Mouse (Mus musculus) heart, adult 8-10 months (tissue): ENCODE data around the gene Gm13030. TPM values are rescaled to one million over a fixed set of nuclear protein-coding genes. Genes with fewer than 3 reads are reported as not detected.
A peak's percentile ranks its signal among the peaks of the same experiment; 100 is the strongest.
"Not testable (repeated sequence)": the region's sequence is repeated elsewhere in the genome, so short reads cannot be mapped to it uniquely, and the experiment has no call there.

ENCODE experiments used
- DNase-seq: peaks from one replicate; pipeline ENCODE4 v3.0.0; 2022; ENCODE audit warnings: low spot score
- total RNA-seq, 4 experiments: library from RNA; stranded (reverse); gene quantifications; 2 replicates each; pipeline ENCODE4 v1.2.4; 2022

Gm13030 gene
- total RNA-seq, 4 experiments from 2014 or later, result not detected

DNA sequence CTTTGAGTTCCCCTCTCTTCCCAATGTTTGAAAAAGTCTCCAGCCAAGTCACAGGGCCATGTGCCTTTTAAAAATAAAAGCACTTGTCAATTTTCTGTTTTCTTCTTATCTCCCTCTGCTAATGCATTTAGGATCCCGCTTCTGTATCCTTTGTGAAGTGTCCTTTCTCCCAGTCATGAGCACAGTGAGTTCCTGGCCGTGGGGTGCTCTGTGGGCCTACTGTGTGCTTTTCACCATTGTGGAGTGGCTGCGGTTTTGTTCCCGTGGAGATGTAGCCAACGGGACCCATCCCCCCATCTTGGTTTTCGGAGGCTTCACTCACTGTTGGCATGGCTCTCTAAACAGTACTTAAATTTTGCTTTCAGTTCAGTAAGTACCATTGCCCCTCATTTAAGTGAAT lies 7.8 kb downstream of the Gm13030 start:
- DNase-seq, result no peak

DNA sequence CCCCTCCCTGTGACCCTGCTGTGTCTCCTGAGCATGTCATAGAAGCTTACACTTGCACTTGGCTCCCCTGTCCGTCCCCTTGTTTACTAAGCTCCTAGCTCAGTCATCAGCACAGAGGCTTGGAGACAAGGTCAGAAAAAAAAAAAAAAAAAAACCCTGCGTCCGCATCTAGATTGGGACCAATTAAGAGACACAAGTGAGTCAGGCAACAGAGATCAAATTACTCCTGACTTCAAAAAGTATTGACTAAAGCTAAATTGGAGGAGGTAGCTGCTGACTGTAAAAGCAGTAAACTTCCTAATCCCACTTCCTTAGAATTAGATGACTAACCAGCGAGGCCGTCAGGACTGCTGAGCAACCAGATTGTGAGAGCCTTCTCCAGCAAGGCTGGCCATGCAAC lies 8.7 kb downstream of the Gm13030 start:
- no peak for DNase-seq

DNA sequence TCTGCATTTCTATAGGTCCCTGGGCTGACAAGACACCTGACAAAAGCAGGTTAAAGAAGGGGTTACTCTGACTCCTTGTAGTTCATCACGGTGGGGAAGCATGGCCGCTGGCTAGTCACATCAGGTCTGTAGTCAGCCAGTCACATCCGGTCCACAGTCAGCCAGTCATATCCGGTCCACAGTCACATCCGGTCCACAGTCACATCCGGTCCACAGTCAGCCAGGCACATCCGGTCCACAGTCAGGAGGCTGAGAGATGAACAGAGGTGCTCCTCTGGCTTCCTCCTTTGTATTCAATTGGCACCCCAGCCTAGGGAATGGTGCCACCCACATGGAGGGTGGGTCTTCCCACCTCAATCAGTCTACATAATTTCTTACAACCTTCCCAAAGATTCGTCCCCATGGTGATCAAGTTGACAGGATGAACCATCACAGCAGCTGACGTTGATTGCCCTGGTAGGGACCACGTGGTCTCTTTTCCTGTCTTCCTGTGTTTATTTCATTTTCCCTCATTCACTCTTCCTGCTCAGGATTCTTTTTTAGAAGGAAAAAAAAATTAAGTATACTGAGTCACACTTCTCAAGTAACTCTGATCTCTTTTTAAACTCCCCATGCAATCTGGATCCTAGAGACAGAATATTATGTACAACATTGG lies 10.3 kb downstream of the Gm13030 start, which contains the start of gene Pla2g5:
Gene Pla2g5, minus strand, starts transcription at position 139 of the 655 bp plus-strand sequence.
- no peak for DNase-seq

DNA sequence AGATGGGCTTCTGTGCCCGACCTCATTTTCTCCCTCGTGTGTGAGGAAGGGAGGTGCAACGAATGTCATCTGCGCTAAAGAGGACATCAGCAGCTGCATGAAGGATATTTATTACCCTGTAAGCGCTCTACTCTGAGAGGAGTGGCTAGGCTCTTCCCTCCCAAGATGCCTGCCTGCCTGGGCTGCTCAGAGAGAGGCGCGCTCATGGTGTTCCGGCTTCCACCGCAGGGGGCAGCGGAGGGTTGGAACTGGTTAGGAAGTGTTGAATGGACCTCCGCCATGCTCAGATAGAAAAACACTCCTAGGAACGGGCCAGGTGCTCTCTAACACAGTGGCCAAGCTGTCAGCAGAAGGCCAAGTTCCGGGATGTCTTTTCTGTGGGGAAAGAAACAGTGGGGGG lies 14.0 kb downstream of the Gm13030 start:
- no peak for DNase-seq

DNA sequence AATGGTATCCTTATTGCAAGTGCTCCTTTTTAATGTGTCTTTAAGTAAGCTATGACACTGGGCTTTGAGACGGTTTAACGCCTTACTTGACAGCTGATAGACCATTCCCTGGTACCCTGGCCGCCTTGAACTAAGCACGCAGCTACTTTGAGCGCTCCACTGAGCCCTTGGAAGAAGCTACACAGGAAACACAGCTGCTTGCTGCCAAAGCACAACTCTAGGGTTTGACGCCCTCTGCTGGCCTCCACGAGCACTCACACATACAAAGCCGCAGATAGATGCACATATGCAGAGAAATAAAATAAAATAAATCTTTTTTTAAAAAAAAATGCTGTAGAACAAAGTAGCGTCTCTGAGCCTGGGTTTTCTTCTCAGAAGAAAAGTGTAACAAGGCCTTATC lies 14.5 kb downstream of the Gm13030 start:
- no peak for DNase-seq

DNA sequence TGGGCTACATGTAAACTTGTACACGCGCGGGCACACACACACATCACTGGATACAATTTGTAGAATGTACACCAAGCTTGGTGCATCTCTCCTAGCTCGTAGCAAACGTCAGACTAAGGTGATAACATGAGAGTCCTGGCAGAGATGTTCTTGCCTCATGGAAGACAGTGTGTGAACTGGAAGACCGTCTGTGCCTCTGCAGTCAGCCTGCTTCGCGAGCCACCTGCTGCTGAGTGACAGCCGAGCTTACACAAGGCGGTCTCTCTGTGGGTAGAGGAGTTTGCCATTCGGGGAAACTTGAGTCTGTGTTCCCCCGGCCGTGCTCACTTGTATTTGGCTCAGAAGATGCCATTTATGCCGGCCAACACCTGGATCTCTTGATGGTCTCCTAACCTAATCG lies 15.3 kb downstream of the Gm13030 start:
- no peak for DNase-seq

DNA sequence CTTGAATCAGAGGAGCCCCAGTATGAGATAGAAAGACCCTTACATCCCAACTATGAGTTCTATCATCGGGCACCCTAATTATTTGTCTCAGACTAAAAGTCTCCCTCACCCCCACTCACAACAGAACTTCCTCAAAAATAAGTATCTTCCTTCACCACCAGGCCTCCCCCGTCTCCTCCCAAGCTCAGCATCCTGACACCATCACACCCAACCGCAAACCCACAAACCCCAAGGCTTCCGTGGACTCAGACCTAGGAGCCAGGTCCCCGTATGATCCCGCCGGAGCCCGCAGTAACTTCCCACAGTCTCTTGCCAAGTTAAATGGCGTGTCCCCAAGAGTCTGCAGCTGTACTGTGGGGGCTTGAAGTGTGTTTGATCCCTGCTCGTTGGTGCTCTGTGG lies 16.2 kb downstream of the Gm13030 start:
- DNase-seq, result no peak

DNA sequence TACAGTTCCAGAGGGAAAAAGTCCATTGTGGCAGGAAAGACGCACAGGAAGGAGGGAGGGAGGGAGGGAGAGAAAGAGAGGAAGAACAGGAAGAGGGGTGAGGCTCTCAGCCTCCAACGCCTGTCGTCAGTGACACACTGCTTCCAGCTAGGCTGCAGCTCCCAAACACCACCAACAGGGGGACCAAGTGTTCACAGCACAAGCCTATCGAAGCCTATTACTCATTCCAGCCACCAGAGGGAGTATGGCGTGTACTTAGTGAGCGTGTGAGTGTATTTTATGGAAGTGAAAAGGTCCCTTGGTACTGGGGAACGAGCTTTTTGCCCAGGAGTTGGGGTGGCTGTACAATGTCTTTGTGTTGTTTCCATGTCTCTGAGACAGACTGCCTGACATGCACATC lies 17.3 kb downstream of the Gm13030 start:
- DNase-seq, result no peak

DNA sequence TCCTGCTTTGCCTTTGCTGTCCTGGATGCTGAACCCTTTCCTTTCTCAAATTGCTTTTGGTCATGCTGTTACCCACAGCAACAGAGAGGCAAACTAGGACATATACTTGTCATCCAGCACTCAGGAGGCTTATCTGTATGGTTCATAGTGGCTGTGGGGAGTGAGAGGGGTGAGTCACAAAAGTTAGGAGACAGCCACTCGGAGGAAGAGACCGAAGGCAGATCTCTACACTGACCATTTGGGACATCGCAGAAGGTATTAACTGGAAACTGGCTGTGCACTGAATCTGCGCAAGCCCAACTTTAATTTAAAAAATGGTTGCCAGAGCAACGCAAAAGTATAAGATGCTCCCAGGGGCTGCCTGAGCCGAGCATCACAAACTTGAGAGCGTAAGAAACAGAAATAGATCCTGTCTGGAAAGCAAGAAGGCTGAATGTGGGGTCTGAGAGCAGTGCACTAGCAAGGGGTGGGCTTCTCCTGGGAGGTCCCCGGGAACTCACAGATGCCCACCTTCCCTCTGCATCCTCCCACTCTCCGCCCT lies 18.6 kb downstream of the Gm13030 start:
- DNase-seq, result no peak

DNA sequence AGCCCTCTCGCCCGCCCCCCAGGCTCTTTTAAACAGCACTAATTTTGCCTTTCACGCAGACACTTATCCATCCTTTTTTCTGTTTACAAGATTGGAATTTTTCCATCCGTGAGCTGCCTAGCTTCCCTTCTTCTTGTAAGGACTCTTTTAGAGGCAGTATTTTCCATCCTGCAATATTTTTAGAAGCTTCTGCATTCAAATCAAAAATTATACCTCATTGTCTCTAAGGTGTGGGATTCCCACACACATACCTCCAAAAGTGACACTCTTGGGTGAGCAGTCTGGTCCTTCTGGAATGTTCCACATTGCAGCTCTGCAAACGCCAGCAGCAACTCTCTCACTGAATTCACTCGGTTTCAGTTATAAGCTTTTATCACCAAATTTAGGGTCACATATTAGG lies 20.8 kb downstream of the Gm13030 start:
- DNase-seq, result no peak

DNA sequence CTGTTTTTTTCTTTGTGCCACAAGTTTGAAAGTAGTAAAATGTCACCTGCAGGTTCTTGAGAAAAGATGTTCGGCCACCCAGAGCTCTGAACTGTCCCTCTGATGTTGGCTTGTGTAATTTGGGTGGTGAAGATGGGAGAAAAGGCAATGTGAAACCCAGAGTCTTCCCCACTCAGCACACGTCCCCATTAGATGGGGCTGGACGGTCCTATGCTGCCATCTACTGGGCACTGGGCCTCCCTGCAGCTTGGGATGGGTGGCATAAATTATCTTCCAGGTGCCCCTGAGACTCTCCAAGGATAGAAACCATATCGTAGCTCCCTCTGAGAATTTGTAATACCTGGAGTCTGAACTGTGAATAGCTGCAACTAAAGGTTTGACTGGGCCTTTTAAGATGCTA lies 22.3 kb downstream of the Gm13030 start:
- DNase-seq, result peak; percentile 56

DNA sequence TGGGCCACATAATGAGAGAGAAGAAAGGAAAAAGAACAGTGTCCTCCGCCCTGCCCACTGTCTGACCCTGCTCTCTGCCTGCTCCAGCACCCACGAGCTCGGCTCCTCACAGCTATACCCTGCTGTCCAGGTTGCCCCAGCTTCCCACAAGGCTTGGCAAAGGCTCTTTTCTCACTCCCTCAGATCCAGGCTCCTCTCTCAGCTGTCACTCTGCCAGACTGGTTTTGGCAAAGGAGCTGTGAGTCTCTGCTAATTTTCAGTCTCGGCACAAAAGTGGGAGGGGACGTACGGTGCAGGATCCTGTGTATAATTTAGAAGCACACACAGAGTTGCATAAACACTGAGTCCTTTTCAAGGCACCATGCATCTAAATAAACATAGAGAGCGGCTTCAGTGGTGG lies 32.4 kb downstream of the Gm13030 start:
- DNase-seq, result no peak

DNA sequence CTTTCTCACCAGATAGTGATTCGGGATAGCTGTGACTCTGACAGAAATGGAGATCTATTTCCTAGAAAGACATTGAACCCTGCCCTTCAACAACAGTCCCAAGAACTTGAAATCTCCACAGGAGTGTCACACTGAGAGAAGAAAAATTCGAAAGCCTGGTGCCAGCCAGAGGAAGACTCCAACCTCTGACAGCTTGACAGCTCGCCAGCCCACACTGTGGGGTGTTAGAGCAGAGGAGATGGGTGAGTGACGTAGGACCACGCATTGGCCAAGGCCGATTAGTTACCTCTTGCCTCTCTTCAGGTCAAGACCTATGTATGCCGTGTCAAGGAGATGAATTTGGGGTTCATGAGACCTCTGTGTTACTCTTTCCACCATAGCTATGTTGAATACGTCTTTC lies 33.0 kb downstream of the Gm13030 start:
- DNase-seq, result no peak

DNA sequence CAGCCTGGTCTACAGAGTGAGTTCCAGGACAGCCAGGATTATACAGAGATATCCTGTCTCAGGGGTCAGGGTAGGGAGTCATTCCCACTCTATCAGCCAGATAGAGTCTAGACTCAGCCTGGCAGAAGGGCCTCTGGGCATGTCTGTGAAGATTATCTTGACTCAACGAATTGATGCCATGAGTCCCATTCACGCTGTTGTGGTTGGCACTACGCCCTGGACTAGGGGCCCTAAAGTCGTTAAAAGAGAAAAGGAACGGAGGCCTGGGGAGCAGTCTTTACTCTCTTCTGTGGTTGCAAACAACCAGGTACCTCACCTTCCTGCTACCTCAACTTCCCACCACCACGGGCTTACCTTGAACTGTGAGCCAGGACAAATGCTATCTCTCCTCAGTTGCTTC lies 34.0 kb downstream of the Gm13030 start:
- DNase-seq, result no peak

DNA sequence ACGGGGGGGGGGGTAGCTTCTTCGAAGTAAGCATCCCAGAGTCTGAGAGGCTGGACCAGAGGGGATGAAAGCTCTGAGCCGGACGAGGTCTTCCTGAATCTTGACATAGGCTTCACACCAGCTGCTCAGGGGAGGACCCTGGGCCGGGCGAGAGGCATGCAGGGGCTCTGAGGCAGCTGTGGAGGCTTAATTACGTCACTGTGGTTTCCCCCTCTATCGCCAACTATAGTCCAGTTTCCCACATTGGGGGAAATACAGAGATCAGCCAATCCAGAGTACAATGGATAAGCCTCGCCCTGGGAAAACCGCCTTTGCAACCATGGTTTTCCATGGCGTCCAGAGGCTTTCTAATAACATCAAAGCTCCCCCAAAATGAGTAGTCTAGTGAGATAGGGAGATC lies 46.6 kb downstream of the Gm13030 start:
- no peak for DNase-seq

DNA sequence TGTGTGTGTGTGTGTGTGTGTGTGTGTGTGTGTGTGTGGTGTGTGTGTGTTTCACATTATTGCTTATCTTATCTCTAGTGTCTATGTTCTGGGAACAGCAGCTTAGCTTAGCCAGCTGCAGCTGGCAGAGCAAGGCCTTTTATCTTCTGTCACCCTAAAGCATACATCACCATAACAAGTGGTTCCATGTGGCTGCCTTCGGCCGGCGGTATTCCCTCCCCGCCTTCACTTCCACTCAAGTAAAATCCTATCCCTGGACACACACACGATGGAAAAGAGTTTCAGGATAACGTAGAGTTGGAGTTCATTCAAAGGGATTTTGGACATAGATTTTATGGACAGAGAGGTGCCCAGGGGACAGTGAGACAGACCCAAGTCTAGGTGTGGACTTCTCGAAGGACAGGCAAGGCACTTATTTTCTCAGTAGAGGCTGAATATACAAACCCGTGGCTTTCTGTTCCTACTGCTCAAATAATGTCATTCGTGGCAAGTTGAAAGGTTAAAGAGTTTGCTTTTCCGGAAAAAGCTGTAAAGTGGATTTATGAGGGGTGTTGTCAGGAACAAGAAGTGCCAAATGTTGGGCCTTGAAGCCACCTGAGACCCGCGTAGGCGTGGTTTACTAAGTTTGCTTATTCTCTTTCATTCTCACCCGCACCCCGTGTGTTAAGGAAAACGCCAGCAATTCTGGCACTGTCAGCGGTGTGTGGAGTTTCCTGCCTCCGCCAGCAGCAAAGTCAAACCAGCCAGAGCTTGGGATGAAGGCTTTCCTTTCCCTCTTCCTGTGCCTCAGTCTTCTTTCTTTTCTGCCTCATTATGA lies 47.8 kb downstream of the Gm13030 start:
- DNase-seq, result no peak

DNA sequence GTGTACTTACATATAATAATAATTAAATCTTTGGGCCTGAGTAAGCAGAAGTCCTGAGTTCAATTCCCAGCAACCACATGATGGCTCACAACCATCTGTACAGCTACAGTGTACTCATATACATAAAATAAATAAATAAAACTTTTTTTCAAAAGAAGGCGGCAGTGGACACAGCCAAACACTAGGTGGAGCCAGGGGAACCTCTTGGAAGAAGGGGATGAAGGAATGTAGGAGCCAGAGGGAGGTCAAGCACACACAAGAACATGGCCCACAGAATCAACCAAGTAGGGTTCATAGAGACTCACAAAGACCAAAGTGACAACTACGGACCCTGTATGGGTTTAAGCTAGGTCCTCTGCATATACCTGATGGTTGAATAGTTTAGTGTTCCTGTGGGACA lies 49.1 kb downstream of the Gm13030 start:
- DNase-seq, result no peak

DNA sequence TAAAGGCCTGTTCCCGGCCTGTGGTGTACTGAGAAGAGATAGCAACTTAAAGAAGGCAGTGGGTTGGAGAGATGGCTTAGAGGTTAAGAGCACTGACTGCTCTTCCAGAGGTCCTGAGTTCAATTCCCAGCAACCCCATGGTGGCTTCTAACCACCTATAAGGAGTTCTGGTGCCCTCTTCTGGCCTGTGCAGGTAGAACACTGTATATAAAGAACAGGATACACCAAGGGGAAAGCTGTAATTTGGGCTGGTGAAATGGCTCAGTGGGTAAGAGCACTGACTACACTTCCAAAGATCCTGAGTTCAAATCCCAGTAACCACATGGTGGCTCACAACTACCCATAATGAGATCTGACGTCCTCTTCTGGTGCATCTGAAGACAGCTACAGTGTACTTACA lies 49.6 kb downstream of the Gm13030 start:
- not testable (repeated sequence) for DNase-seq

DNA sequence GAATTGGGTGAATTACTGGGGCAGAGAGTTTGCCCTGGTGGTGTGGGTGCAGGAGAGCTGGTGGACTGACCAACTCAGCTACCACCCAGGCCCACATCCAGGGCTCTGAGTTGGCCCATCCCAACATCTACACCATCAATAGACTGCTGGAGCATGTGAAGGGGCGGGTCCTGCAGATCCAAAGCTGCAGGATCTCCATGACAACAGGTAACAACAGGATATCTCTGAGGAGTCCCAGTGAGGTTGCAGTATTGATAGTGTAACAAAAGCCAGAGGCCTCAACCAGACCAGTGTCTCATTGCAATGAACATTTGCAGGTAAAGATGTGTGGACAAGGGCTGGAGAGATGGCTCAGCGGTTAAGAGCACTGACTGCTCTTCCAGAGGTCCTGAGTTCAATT lies 52.7 kb downstream of the Gm13030 start:
- DNase-seq, result no peak
